Mouse (Mus musculus): ENCODE measurements around the gene Fat1. TPM values are rescaled to one million over a fixed set of nuclear protein-coding genes. Genes with fewer than 3 reads are reported as not detected.

Gene Fat1
- polyA plus RNA-seq, 1 experiment from 2014 or later, result 32.1 TPM

DNA sequence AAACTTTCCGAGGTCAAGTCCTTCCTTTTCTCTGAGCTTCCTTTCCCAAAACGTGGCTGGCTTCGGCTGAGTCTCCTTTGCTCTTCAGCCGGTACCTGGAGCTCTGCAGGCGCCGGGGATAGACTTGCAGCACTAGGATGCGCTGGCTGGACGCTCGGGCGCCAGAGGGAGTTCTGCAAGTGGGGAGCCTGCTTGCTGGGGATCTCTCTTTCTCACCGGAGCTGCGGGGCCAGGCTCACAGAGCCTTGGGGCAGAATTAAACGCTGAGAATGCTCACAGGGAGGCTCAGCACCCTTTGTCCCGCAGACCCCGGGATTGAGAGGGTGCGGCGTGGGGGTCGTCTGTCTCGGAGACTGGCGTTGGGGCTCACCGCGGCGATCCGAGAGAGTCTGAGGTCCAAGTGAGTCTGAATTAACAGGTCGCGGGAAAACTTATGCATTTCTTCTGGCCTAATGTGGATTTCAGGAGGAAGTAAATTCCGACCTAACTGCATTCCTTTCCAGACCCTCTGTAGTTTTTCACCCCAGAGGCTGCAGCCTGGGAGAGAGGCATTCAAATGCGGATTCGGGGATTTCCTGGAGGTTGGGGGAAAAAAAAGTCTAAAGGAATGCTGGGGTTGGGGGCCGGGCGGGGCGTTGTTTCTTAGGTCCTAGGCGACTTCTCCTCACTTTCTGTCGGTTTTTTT is 2.0 kb downstream of the Fat1 start:
- under 1% methylated on average over 34 of the region's 34 CpGs for WGBS
- DNase-seq, result peak; percentile 79
- no peaks in the 10 kb centered on the region for H3K36me3 ChIP-seq (ENCODE audit: insufficient read depth)
- H3K4me3 ChIP-seq (ENCODE audit: low read depth, low read length), result peak overlapping the region; percentile 68
- peak overlapping the region; percentile 75 for H3K9ac ChIP-seq
- peak; percentile 56 for TF ChIP-seq CTCF (IDR thresholded peaks at IDR 0.05; ENCODE audit: low read depth)
- H3K27ac ChIP-seq (ENCODE audit: low read depth), result peak overlapping the region; percentile 93
- H3K27me3 ChIP-seq (ENCODE audit: insufficient read depth, low read length), result no peaks in the 10 kb centered on the region
- no peak for ATAC-seq (ENCODE audit: insufficient read depth)
- H3K4me1 ChIP-seq (ENCODE audit: insufficient read depth), result no peaks in the 10 kb centered on the region
- peak overlapping the region; percentile 82 for H3K4me2 ChIP-seq
- no peaks in the 10 kb centered on the region for H3K9me3 ChIP-seq (ENCODE audit: low read depth, low read length)

GRCm38 (mm10) chr8:44937905-44938642 is 2.8 kb downstream of the Fat1 start:
- Histone ChIP-seq H3K4me3 (ENCODE audit: low read depth, low read length) (peak overlapping the region; percentile 68), H3K4me2 (peak overlapping the region; percentile 82), H3K4me1 (ENCODE audit: insufficient read depth) (no peaks in the 10 kb centered on the region), H3K27me3 (ENCODE audit: insufficient read depth, low read length) (no peaks in the 10 kb centered on the region), H3K27ac (ENCODE audit: low read depth) (peak overlapping the region; percentile 93), H3K9me3 (ENCODE audit: low read depth, low read length) (no peaks in the 10 kb centered on the region), H3K9ac (peak overlapping the region; percentile 75), H3K36me3 (ENCODE audit: insufficient read depth) (no peaks in the 10 kb centered on the region)
- peak; percentile 97 for DNase-seq
- peak; percentile 80 for ATAC-seq (ENCODE audit: insufficient read depth)
- TF ChIP-seq CTCF (IDR thresholded peaks at IDR 0.05; ENCODE audit: low read depth), result no peak
- WGBS, result under 1% methylated on average over 83 of the region's 87 CpGs

DNA sequence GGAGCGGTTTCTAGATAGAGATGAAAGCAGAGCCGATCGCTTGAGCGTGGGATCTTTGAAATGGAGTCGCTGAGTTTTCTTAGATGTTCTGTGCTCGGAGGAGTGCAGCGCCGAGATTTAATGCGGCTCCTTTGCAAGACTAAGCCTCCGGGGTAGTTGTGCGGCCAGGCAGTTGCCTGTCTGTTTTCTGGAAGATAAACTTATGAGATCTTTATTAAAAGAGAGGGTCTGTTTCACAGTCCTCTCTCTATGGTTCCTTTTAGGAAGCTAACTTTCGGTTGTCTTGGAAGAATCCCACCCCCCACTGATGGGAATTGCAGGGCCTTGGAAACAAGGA is 3.4 kb downstream of the Fat1 start:
- TF ChIP-seq CTCF (IDR thresholded peaks at IDR 0.05; ENCODE audit: low read depth), result no peak
- ATAC-seq (ENCODE audit: insufficient read depth), result no peak
- peak overlapping the region; percentile 93 for H3K27ac ChIP-seq (ENCODE audit: low read depth)
- no peaks in the 10 kb centered on the region for H3K27me3 ChIP-seq (ENCODE audit: insufficient read depth, low read length)
- H3K9me3 ChIP-seq (ENCODE audit: low read depth, low read length), result no peaks in the 10 kb centered on the region
- no peaks in the 10 kb centered on the region for H3K4me1 ChIP-seq (ENCODE audit: insufficient read depth)
- H3K36me3 ChIP-seq (ENCODE audit: insufficient read depth), result no peaks in the 10 kb centered on the region
- peak overlapping the region; percentile 82 for H3K4me2 ChIP-seq
- DNase-seq, result peak; percentile 71
- peak overlapping the region; percentile 68 for H3K4me3 ChIP-seq (ENCODE audit: low read depth, low read length)
- peak overlapping the region; percentile 75 for H3K9ac ChIP-seq
- WGBS, result under 1% methylated on average over 12 of the region's 12 CpGs

DNA sequence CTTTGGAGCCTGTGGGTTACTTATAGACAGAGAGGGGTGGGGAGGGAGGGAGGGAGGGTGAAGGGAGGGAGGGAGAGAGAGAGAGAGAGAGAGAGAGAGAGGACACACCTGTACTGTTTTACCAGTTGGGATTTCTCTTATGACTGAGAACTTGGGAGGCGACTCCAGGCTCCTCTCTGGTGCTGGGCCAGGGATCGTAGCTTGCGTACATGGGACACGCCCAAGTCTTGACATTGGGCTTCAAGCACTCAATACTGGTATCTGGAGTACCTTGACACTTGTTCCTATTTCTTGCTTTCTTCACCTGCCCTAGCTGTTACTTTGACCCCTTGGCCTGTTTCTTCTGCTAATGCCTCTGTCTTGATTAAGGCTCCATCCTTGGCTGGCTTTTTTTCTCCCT is 10.3 kb downstream of the Fat1 start:
- Histone ChIP-seq H3K27me3 (ENCODE audit: insufficient read depth, low read length) (no peaks in the 10 kb centered on the region), H3K4me2 (no peak overlapping the region), H3K9me3 (ENCODE audit: low read depth, low read length) (no peaks in the 10 kb centered on the region), H3K4me1 (ENCODE audit: insufficient read depth) (no peaks in the 10 kb centered on the region), H3K4me3 (ENCODE audit: low read depth, low read length) (no peak overlapping the region), H3K9ac (no peak overlapping the region), H3K27ac (ENCODE audit: low read depth) (no peak overlapping the region), H3K36me3 (ENCODE audit: insufficient read depth) (peaks cover 6% of the 10 kb centered on the region)
- 88% methylated on average over 4 of the region's 4 CpGs for WGBS
- TF ChIP-seq CTCF (IDR thresholded peaks at IDR 0.05; ENCODE audit: low read depth), result no peak
- ATAC-seq (ENCODE audit: insufficient read depth) (no peak), DNase-seq (no peak)

DNA sequence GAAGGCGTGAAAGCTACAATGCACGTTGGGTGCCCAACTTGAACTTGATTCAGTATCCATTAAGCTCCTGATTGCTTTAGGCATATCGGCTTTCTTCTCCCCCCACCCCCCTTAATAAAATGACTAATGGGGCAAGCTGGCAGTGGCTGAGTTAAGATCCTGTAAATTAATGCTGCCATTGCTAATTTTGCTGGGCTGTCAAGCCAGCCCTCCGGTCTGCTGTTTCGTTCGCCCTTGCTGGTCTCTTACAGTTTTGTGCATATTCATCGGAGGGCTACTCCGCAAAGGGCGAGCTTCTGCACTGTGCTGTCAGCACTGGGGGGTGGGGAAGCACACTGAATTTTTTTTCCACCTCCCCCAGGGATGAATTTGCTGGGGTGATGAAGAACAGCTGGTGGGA is 13.3 kb downstream of the Fat1 start:
- no peak overlapping the region for H3K27ac ChIP-seq (ENCODE audit: low read depth)
- ATAC-seq (ENCODE audit: insufficient read depth) (no peak), DNase-seq (no peak)
- no peak for TF ChIP-seq CTCF (IDR thresholded peaks at IDR 0.05; ENCODE audit: low read depth)
- no peaks in the 10 kb centered on the region for H3K4me1 ChIP-seq (ENCODE audit: insufficient read depth)
- H3K4me3 ChIP-seq (ENCODE audit: low read depth, low read length), result no peak overlapping the region
- no peaks in the 10 kb centered on the region for H3K27me3 ChIP-seq (ENCODE audit: insufficient read depth, low read length)
- H3K9me3 ChIP-seq (ENCODE audit: low read depth, low read length), result no peaks in the 10 kb centered on the region
- no peak overlapping the region for H3K9ac ChIP-seq
- H3K36me3 ChIP-seq (ENCODE audit: insufficient read depth), result peaks cover 36% of the 10 kb centered on the region
- H3K4me2 ChIP-seq, result no peak overlapping the region
- WGBS, result 63% methylated on average over 9 of the region's 9 CpGs

- Histone ChIP-seq H3K27me3 (ENCODE audit: insufficient read depth, low read length) (no peaks in the 10 kb centered on the region), H3K27ac (ENCODE audit: low read depth) (no peak overlapping the region), H3K4me3 (ENCODE audit: low read depth, low read length) (no peak overlapping the region), H3K4me2 (no peak overlapping the region), H3K9me3 (ENCODE audit: low read depth, low read length) (no peaks in the 10 kb centered on the region), H3K4me1 (ENCODE audit: insufficient read depth) (no peaks in the 10 kb centered on the region), H3K36me3 (ENCODE audit: insufficient read depth) (peaks cover 29% of the 10 kb centered on the region), H3K9ac (no peak overlapping the region)
- no peak for TF ChIP-seq CTCF (IDR thresholded peaks at IDR 0.05; ENCODE audit: low read depth)
- DNase-seq (no peak), ATAC-seq (ENCODE audit: insufficient read depth) (peak; percentile 59; the same call in 1 of the 2 replicates)
- WGBS, result 49% methylated on average over 10 of the region's 10 CpGs
Measured at GRCm38 (mm10) chr8:44960455-44960854, 25.2 kb downstream of the Fat1 start.

GRCm38 (mm10) chr8:44960906-44961305 is 25.7 kb downstream of the Fat1 start:
- 60% methylated on average over 5 of the region's 5 CpGs for WGBS
- no peak overlapping the region for H3K4me3 ChIP-seq (ENCODE audit: low read depth, low read length)
- no peak overlapping the region for H3K27ac ChIP-seq (ENCODE audit: low read depth)
- DNase-seq (no peak), ATAC-seq (ENCODE audit: insufficient read depth) (no peak)
- H3K9me3 ChIP-seq (ENCODE audit: low read depth, low read length), result no peaks in the 10 kb centered on the region
- no peak overlapping the region for H3K9ac ChIP-seq
- H3K4me2 ChIP-seq, result no peak overlapping the region
- TF ChIP-seq CTCF (IDR thresholded peaks at IDR 0.05; ENCODE audit: low read depth), result no peak
- no peaks in the 10 kb centered on the region for H3K4me1 ChIP-seq (ENCODE audit: insufficient read depth)
- peaks cover 29% of the 10 kb centered on the region for H3K36me3 ChIP-seq (ENCODE audit: insufficient read depth)
- H3K27me3 ChIP-seq (ENCODE audit: insufficient read depth, low read length), result no peaks in the 10 kb centered on the region

Data from lung, embryonic 14.5 days (tissue).